Mouse (Mus musculus) right cerebral cortex, adult 2 months (tissue): ENCODE data around the gene Ticrr.

ENCODE experiments used
- DNase-seq, 2 experiments: peaks; one replicate each; pipeline ENCODE4 v3.0.0; 2021 to 2022; ENCODE audit warnings: low spot score in 2 of 2

Gene Ticrr

GRCm38 (mm10) chr7:79680231-79680630 is 20.2 kb downstream of the Ticrr start:
- DNase-seq = no peak

DNA sequence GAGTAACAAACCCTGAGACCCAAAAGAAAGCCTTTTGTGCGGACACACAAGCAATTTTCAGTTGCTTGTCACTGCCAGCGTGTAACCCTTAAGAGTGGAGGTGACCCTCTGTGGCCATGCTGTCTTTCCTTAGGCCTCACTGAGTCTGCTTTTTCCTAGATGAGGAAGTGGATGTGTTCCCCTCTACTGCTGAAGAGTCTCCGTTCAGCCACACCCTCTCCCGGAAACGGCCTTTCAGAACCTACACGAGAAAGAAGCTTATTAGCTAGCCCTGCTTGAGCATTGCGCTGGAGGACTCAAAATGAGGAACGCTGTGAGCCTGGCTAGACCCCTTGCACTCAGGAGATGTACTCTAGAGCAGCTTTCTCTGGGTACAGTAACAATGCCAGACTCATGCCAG is 36.5 kb downstream of the Ticrr start:
- no peak for DNase-seq

- no peak for DNase-seq
Measured at GRCm38 (mm10) chr7:79702755-79703154, 42.8 kb downstream of the Ticrr start.

DNA sequence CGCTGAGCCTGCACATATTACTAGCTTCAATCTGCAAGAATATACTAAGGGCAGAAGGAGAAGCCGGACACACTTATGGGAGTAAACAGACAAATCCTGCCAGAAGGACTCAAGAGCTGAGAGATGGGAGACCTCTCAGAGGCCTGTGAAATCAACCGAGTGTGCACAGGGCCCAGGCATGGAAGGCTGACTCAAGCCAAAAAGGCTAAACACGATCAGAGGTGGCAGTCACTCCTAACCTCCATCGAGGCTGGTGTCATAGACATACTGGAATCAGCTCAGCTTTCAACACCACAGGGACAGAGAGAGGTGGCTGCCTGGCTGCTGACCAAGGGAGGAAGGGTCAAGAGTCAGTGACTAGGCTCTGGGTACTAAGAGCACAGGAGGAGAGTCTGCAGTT is 45.2 kb downstream of the Ticrr start:
- no peak for DNase-seq

DNA sequence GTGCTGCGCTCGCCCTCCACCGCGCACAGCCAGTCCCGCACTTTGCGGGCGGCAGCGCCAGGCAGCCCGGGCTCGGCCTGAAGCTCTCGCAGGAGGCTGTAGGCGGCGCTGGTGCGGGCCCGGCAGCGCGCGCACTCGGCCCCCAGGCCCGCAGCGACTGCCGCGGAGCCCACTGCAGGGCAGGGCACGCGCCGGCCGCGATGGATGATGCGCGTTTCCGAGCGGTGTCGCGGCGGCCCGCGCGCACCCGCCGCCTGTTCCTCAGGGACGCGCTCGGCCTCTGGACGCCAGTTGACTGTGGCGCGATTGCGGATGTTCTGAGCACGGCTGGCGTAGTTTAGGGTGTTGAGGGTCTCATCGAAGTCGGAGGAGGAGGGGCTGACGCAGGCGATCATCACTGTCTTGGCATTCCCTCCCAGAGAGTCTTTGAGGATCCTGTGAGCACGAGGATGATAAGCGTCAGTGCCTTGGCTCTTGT is 50.2 kb downstream of the Ticrr start:
- peak; percentile 31 to 53 for DNase-seq

DNA sequence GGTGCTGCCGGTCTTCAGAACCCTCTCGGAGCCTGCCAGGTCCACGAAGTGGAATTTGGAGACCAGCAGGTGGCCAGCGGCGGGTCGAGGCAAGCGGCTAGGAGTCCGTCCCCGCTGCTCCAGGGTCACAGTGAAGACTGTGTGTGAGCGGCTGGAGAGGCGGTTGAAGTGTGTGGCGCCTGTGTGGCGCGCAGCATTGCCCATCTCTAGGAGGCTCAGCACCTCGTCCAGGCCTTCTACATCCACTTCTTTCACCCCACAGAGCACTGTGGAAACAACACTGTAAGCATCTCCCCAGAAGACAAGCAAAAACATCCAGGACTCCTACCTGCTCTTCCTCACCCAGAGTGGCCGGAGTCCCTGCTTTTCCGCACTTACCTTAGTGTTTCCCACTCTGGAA is 50.8 kb downstream of the Ticrr start:
- DNase-seq = no peak

GRCm38 (mm10) chr7:79715187-79715981 is 55.4 kb downstream of the Ticrr start, which contains the start of gene Kif7:
Gene Kif7 (minus strand): TSS chr7:79715720.
- no peak for DNase-seq

- peak; percentile 30 to 50 for DNase-seq
Measured at GRCm38 (mm10) chr7:79721386-79721977, 61.5 kb downstream of the Ticrr start.

GRCm38 (mm10) chr7:79727091-79727490 is 67.1 kb downstream of the Ticrr start:
- DNase-seq = peak; percentile 60 to 68

DNA sequence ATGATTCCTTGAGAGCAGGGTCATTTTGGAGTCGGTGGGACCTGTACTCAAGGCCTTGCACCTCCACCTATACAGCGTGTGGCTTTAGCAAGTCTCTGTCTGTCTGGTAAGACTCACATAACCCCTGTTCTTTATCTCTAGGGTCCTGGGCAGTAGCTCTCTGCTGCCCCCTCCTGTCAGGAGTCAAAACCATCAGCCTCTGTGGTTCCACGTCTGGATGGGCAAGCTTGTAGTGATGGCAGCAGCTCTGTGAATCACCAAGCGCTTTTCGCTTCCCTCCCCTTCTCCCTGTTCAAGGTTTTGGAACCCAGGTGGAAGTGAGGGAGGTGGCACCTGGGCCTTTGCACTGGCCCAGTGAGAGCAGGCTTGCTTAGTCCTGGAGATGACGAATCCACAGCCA is 68.2 kb downstream of the Ticrr start:
- DNase-seq = peak; percentile 53 to 60

DNA sequence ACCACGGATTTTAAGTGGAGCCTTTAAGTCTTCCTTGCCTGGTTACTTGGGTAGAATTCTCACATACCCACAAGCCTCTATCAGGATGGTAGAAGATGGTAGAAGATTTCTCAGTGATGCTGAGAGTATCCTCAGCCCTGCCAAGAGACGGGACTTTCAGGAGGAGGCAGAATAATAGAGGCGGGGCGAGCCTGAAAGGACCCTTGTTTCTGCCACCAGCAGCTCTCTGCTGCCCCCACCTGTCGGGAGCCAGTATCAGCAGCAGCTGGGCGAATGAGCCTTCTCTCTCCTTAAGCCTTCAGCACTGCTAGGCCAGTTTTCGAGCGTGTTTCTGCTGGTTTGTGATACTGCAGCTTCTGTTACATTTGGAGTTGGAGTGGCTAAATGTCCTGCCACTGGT is 69.2 kb downstream of the Ticrr start:
- peak; percentile 71 to 72 for DNase-seq

DNA sequence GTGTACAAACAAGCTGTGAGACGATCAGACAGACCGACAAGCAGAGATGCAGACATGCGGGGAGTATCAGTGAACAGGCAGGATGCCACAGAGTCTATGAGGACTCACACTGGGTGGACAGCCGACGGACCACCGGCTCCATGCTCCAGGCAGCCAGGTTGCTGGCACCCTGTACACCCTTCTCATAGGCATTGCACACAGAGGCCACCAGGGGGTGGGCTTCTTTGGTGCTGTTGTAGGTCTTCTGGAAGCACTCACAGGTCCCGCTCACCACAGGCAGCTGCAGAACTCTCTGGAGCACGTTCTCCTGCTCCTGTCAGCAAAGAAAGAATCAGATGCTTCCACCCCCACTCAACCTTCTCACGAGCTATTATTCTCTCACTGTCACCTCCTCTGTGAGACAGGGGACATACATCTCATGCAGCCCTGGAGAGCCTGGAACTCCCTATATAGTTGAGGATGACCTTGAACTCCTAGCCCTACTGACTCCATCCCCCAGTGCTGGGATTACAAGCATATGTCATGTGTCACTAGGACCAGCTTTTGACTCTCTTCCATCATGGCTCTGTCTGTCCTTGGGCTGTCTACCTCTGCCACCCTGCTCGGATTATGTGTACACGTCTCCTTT is 69.9 kb downstream of the Ticrr start:
- no peak for DNase-seq

DNA sequence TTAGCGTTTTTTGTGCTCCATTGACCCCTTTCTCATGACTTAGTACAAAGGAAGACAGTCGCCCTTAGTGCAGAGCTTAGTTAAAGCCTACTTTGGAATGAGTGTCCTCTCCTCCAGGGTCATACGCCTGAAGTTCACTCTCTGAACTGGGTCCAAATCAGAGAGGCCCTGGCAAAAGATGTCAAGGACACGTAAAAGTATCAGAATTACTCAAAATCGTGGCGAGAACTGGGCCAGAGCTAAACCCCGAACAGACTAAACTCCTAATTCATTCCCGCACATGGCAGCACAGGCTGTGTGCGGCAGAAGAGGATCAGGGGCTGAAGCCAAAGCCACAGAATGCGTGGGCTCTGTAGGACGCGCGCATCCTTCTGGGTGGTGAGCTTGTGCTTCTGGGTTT is 71.4 kb downstream of the Ticrr start:
- no peak for DNase-seq

GRCm38 (mm10) chr7:79732622-79733021 is 72.6 kb downstream of the Ticrr start, which contains the start of gene Plin1:
Gene Plin1 (minus strand): TSS chr7:79732903.
- no peak for DNase-seq

DNA sequence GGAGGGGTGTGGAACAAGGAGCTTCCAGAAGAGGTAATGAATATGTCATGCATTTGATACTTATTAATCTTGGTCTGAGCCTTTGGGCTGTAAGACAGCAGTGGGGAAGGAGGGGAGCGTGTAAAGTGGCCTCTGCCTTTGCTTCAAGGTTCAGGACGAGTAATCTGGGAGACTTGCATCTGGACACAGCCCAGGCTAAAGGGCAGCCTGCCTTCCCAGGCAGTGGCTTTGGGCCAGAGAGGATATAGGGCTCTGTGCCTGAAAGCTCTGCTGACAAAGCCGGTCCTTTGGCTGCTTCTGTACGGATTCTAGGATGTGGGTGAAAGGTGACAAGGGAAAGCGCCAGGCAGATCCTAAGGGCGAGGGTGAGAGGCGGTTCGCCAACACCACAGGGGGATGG is 74.6 kb downstream of the Ticrr start:
- no peak for DNase-seq

- DNase-seq = no peak
Measured at GRCm38 (mm10) chr7:79736511-79736910, 76.5 kb downstream of the Ticrr start.

- no peak for DNase-seq
Measured at GRCm38 (mm10) chr7:79738913-79739312, 78.9 kb downstream of the Ticrr start.

GRCm38 (mm10) chr7:79740279-79740678 is 80.3 kb downstream of the Ticrr start:
- no peak for DNase-seq

DNA sequence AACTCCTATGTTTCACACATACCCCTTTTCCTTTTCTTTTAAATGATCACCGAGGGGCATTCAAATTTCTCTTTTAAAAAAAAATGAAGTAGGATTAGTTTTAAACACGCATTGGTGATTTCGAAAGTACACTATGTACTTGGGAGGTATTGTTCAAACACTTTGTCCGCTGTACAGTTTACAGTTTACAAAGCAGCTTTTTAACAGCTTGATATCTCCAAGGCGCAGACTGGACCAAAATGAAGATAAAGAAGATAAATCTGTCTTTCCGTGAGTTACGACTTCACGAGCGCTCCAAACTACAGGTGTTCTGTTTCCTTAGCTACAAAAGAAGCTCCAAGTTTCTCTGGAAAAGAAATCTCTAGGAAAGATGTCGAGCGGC is 82.3 kb downstream of the Ticrr start:
- no peak for DNase-seq

DNA sequence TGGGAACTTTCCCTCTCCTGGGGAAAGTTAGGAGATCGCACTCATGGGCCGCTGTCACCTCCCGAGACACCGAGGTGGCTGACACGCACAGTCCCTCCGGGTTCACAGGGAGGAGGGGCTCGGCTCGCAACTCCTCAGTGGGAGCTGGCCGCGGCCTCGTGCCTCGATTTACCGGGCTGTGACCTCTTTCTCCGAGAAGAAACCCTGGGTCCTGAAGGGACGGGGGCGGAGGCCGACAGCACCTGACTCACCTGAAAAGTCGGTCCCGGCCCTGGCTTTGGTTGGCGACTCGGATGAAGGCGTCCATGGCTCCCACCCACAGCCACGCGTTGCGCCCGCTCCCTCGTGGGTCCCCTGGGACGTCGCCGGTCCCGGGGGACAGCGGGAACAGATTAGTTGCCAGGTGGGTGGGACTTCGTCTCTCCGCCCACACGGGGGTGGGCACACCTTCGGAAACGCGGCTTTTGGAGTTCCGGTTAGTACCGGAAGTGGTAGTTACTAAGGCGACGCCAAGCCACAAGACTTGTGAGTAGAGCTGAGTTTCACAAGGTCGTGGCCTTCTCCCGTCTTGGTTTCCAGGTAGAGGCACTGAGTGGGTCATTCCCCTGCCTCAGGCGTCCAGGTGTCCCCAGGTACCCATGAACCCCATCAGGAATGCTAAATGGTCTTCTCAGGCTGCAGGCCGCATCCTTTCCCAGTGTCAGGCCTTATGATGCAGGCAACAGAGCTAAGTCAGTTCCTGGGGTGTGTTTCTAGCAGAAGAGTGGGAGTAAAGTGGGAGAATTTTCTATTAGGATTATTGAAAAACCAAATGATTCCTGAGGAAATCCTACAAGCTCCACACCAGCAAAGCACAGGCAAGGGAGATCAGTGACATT is 82.9 kb downstream of the Ticrr start, which contains the start of the genes Pex11a and Wdr93:
Gene Pex11a (minus strand): TSS at position 473 of the 878 bp plus-strand sequence.
Gene Wdr93 (plus strand): TSS at position 505 of the 878 bp plus-strand sequence.
- peak; percentile 72 to 80 for DNase-seq

DNA sequence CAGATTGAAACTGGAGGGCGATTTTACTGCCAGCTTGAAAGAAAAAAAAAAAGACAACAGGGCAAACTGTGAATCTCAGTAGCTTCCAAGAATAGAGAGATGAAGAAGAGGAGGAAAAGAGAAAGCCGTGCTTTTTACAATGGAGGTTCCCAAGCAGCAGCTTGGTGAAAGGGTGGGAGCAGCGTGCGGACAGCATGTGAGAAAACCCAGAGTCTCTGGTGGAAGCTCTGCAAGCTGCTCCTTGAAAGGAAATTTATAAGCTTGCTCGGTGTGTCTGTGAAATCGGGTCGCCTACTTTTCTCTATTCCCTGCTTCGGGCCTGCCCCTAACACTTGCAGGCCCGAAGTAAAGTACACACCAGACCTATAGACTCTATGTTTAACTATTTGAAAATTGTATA is 84.1 kb downstream of the Ticrr start:
- peak in 1 of 2 experiments; percentile 31 for DNase-seq

- DNase-seq = no peak
Measured at GRCm38 (mm10) chr7:79744585-79744984, 84.6 kb downstream of the Ticrr start.
